Mouse (Mus musculus): ENCODE results near the gene Tlcd1. TPM values are rescaled to one million over a fixed set of nuclear protein-coding genes. Genes with fewer than 3 reads are reported as not detected.

The Tlcd1 gene
- total RNA-seq, 2 experiments from 2014 or later, result 1.9 to 2.4 TPM

- no peak for DNase-seq
Observed at GRCm38 (mm10) chr11:78205361-78206206, 29.1 kb downstream of the Tlcd1 start.

GRCm38 (mm10) chr11:78207190-78207589 lies 30.7 kb downstream of the Tlcd1 start:
- DNase-seq, result no peak

- DNase-seq, result no peak
Observed at GRCm38 (mm10) chr11:78209886-78210285, 33.4 kb downstream of the Tlcd1 start.

GRCm38 (mm10) chr11:78210615-78211014 lies 34.1 kb downstream of the Tlcd1 start:
- no peak for DNase-seq

GRCm38 (mm10) chr11:78211513-78211912 lies 35.0 kb downstream of the Tlcd1 start:
- DNase-seq, result no peak

GRCm38 (mm10) chr11:78213086-78213817 lies 36.7 kb downstream of the Tlcd1 start:
- no peak for DNase-seq

- no peak for DNase-seq
Observed at GRCm38 (mm10) chr11:78215709-78216317, 39.3 kb downstream of the Tlcd1 start.

GRCm38 (mm10) chr11:78223586-78223985 lies 47.1 kb downstream of the Tlcd1 start:
- peak; percentile 37 for DNase-seq

Small RNAs within 50 kb of the gene (microRNA-seq; reads per million reads assigned to microRNA genes)
- 0 reads per million in 2 experiments for gene Mir7653 (ENCODE audit: borderline replicate concordance in 2 of 2)

Other genes with a start within 250 kb of the Tlcd1 start
- gene Sez6, start 245.9 kb upstream of the Tlcd1 start, total RNA-seq (2021), result under 1 TPM in 1 of 2 experiments, not detected in 1; 0.16 TPM
- gene Phf12, start 194.0 kb upstream of the Tlcd1 start, total RNA-seq (2021), result 10 to 100 TPM; 14.2 to 18.2 TPM
- gene Dhrs13, start 144.4 kb upstream of the Tlcd1 start, total RNA-seq (2021), result 1 to 10 TPM in 1 of 2 experiments, under 1 TPM in 1; 0.59 to 1.1 TPM
- gene Flot2, start 138.8 kb upstream of the Tlcd1 start, total RNA-seq (2021), result 10 to 100 TPM; 54.8 to 55.7 TPM
- gene Eral1, start 96.3 kb upstream of the Tlcd1 start, total RNA-seq (2021), result 10 to 100 TPM; 19.3 to 20.6 TPM
- gene Fam222b, start 82.1 kb upstream of the Tlcd1 start, total RNA-seq (2021), result 1 to 10 TPM; 5.4 to 5.8 TPM
- gene Traf4, start 11.1 kb upstream of the Tlcd1 start, total RNA-seq (2021), result 1 to 10 TPM; 2.9 to 4.0 TPM
- 1 to 10 TPM in 1 of 2 experiments, under 1 TPM in 1; 0.99 to 1.2 TPM for gene Nek8, start within 50 bp of the Tlcd1 start, total RNA-seq (2021)
- 100 to 1,000 TPM; 715 to 745 TPM for gene Rpl23a, start 6.9 kb downstream of the Tlcd1 start, total RNA-seq (2021)
- gene Rab34, start 11.7 kb downstream of the Tlcd1 start, total RNA-seq (2021), result 1 to 10 TPM; 5.0 to 7.3 TPM
- 1 to 10 TPM in 1 of 2 experiments, under 1 TPM in 1; 0.28 to 1.3 TPM for gene Proca1, start 16.7 kb downstream of the Tlcd1 start, total RNA-seq (2021)
- 10 to 100 TPM; 37.4 to 47.4 TPM for gene Sdf2, start 69.0 kb downstream of the Tlcd1 start, total RNA-seq (2021)
- gene Supt6, start 69.3 kb downstream of the Tlcd1 start, total RNA-seq (2021), result 10 to 100 TPM; 22.2 to 22.6 TPM
- 100 to 1,000 TPM; 206 to 226 TPM for gene 2610507B11Rik, start 85.0 kb downstream of the Tlcd1 start, total RNA-seq (2021)
- gene BC030499, start 114.1 kb downstream of the Tlcd1 start, total RNA-seq (2021), result 1 to 10 TPM in 1 of 2 experiments, under 1 TPM in 1; 0.82 to 1.4 TPM
- 1 to 10 TPM; 3.1 to 4.2 TPM for gene Spag5, start 124.8 kb downstream of the Tlcd1 start, total RNA-seq (2021)
- 1 to 10 TPM; 2.5 to 2.6 TPM for gene Aldoc, start 146.3 kb downstream of the Tlcd1 start, total RNA-seq (2021)
- 10 to 100 TPM; 18.3 to 20.4 TPM for gene Pigs, start 151.7 kb downstream of the Tlcd1 start, total RNA-seq (2021)
- 10 to 100 TPM in 1 of 2 experiments, 1 to 10 TPM in 1; 8.4 to 10.5 TPM for gene Unc119, start 166.8 kb downstream of the Tlcd1 start, total RNA-seq (2021)
- not detected for gene Foxn1, start 209.8 kb downstream of the Tlcd1 start, total RNA-seq (2021)
- gene Slc13a2, start 245.5 kb downstream of the Tlcd1 start, total RNA-seq (2021), result not detected

Measured in gastrocnemius, postnatal 25 days (tissue).